Mouse (Mus musculus) embryo, embryonic 10 days (tissue): ENCODE results near the gene C1qtnf2.

Source experiments
- DNase-seq: peaks from one replicate; pipeline ENCODE4 v3.0.0-alpha.2; 2015; ENCODE audit warnings: low spot score

C1qtnf2 gene

GRCm38 (mm10) chr11:43537074-43537473 is 63.0 kb downstream of the C1qtnf2 start:
- DNase-seq: no peak

GRCm38 (mm10) chr11:43539863-43540262 is 65.8 kb downstream of the C1qtnf2 start:
- DNase-seq: peak; percentile 78
